Mouse (Mus musculus) small intestine, adult 2 months (tissue): ENCODE measurements around the gene Tctn3. TPM values are rescaled to one million over a fixed set of nuclear protein-coding genes. Genes with fewer than 3 reads are reported as not detected.
"Not testable (repeated sequence)": the region's sequence is repeated elsewhere in the genome, so short reads cannot be mapped to it uniquely, and the experiment has no call there.

Experiments
- H3K27ac ChIP-seq: fragments of 200-500 bp; 2 replicates; pipeline ENCODE4 v1.5.1; 2012; ENCODE audit warnings: low read depth, low read length, control low read depth, inconsistent platforms; ENCODE audit not compliant: insufficient read depth
- H3K27me3 ChIP-seq: fragments of 200-500 bp; 2 replicates; pipeline ENCODE4 v1.6.1; 2012; ENCODE audit warnings: mild to moderate bottlenecking, moderate library complexity, low read length, inconsistent platforms; ENCODE audit not compliant: control insufficient read depth, insufficient read depth
- H3K36me3 ChIP-seq: fragments of 200-500 bp; 2 replicates; pipeline ENCODE4 v1.6.1; 2012; ENCODE audit warnings: mild to moderate bottlenecking, low read length, control low read depth, inconsistent platforms; ENCODE audit not compliant: control insufficient read depth, insufficient read depth
- H3K4me1 ChIP-seq: fragments of 200-500 bp; 2 replicates; pipeline ENCODE4 v1.6.1; 2012; ENCODE audit warnings: low read length, inconsistent platforms, mixed read lengths; ENCODE audit not compliant: control insufficient read depth, insufficient read depth, insufficient read length
- H3K4me3 ChIP-seq: fragments of 200-500 bp; 2 replicates; pipeline ENCODE4 v1.5.1; 2012; ENCODE audit warnings: low read depth, mild to moderate bottlenecking, control low read depth, inconsistent platforms, low read length, moderate library complexity
- CTCF ChIP-seq: fragments of 200-500 bp; IDR thresholded peaks from 2 replicates; pipeline ENCODE4 v1.5.1; 2012; ENCODE audit warnings: low read depth, mild to moderate bottlenecking, control low read depth, inconsistent platforms, low read length, moderate library complexity, mixed read lengths; ENCODE audit not compliant: insufficient replicate concordance, insufficient read length; ENCODE audit errors: extremely low read depth
- POLR2A ChIP-seq: fragments of 200-500 bp; IDR thresholded peaks from 2 replicates; pipeline ENCODE4 v1.6.1; 2012; ENCODE audit warnings: low read depth, mild to moderate bottlenecking, control low read depth, inconsistent platforms, low read length, moderate library complexity
- WGBS: fragments of 180-500 bp; shearing (Covaris S2); methylation state at CpG from one replicate; pipeline ENCODE4 v1.1.7; 2018; 5-methylcytosine and 5-hydroxymethylcytosine counted together
- polyA plus RNA-seq: library from polyadenylated mRNA; depleted of rRNA; stranded (reverse); fragments of >200 nt; gene quantifications from 2 replicates; pipeline ENCODE4 v1.2.3, GENCODE M21; 2012

Tctn3 gene
- polyA plus RNA-seq, 1 experiment, result 4.0 TPM

DNA sequence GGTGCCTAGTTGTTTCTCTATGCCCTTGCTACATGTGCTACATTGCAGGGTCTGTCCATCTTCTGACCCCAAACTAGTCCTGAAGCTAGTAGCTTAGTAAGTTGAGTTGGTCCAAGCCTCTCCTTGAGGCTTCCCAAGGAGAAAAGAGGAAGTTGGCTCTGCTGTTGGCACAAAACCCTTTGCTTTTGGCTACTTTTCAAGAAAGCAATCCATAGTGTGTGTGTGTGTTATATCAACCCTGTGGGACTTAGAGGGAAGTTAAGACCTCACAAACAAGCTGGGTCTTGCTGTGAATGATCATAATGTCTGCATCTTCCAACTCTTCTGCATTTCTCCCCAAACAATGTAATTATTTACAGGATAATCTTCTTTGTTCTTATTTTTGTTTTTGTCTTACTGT, 16.9 kb upstream of the Tctn3 start:
- no peaks in the 10 kb centered on the region for H3K36me3 ChIP-seq
- no peaks in the 10 kb centered on the region; the same call in 1 of the 2 replicates for H3K27me3 ChIP-seq
- H3K27ac ChIP-seq, result no peak overlapping the region
- H3K4me3 ChIP-seq, result no peak overlapping the region
- H3K4me1 ChIP-seq, result no peaks in the 10 kb centered on the region
- TF ChIP-seq CTCF (no peak), POLR2A (no peak)

DNA sequence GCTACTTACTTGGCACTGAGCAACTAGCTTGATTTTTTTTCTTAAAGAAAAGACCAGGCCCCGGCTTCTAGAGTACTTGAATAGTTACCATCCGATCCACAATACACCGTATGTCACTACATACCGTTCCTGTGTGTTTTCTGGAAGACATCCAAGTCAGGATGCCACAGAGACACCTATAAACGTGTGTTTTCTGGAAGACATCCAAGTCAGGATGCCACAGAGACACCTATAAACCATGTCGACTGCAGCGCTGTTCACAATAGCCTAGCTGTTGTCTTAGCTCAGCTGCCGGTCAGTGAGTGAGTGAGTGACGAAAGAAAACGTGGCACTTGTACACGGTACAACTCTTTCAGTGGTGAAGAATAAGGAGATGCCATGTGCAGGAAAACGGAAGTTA, 13.9 kb upstream of the Tctn3 start:
- 33% methylated on average over 12 of the region's 12 CpGs for WGBS
- Histone ChIP-seq H3K4me1 (no peaks in the 10 kb centered on the region), H3K27ac (no peak overlapping the region), H3K4me3 (no peak overlapping the region), H3K27me3 (no peaks in the 10 kb centered on the region; the same call in 1 of the 2 replicates), H3K36me3 (no peaks in the 10 kb centered on the region)
- TF ChIP-seq POLR2A, result no peak
- no peak for TF ChIP-seq CTCF

DNA sequence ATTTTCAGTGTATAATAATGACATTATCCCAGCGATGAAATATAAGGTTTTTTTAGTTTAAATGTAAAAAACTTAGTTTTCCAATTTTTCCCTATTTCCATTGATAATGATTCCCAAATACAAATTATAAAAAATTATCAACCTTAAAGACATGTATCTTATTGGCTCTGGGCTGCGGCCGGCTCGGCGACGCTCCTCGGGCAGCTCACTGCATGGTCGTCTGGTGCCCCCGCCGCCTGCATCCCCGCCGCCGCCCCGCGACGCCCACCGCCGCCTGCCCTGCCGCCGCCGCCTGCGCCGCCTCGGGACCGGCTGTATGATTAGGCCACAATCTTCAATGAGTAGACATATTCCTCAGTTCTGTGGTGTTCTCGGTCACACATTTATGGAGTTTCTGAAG, 9.6 kb upstream of the Tctn3 start:
- not testable (repeated sequence) for H3K36me3 ChIP-seq, H3K27me3 ChIP-seq, H3K27ac ChIP-seq, H3K4me3 ChIP-seq, H3K4me1 ChIP-seq
- whole genome bisulfite sequencing, result 57% methylated on average over 12 of the region's 26 CpGs

DNA sequence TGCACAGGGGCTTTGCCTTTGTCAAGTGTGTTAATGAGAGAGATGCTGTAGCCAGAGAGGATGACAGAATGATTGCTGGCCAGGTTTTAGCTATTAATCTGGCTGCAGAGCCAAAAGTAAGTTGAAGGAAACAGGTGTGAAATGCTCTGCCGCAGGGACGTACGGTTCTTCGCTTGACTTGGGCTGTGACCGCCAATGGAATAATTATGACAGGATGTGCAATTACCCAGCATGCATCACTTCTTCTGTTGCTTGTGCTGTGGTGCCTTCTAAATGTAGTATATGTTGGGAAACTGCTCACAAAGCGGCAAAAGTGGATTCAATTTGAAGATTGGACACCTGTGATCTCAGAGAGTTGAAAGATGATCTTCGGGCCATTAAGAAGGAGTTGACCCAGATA, 4.0 kb upstream of the Tctn3 start:
- no peak for TF ChIP-seq POLR2A
- no peak for TF ChIP-seq CTCF
- Histone ChIP-seq H3K4me3 (no peak overlapping the region), H3K27me3 (no peaks in the 10 kb centered on the region; the same call in 1 of the 2 replicates), H3K27ac (no peak overlapping the region), H3K36me3 (no peaks in the 10 kb centered on the region), H3K4me1 (peaks cover 5% of the 10 kb centered on the region; the same call in 1 of the 2 replicates)
- 65% methylated on average over 7 of the region's 7 CpGs for WGBS

DNA sequence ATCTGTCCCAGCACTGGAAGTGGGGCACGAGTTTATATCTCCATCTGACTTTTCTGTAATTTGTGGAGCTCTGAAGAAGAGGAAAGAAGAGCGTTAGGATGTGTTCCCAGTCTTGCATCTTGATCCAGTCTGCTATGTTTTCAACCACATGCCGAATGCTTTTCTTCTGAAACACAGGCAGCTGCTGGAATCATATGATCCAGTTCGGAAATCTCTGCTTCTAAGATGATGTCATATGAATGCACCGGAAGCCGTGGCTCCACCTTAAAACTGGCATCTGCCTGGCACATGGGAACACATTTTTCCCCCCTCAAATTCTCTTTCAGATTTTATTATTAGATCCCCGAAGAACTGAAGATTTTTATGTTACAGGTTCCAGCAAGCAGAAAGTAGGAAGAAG, 2.8 kb upstream of the Tctn3 start:
- WGBS, result 61% methylated on average over 7 of the region's 7 CpGs
- no peaks in the 10 kb centered on the region for H3K36me3 ChIP-seq
- H3K4me3 ChIP-seq, result no peak overlapping the region
- no peak overlapping the region for H3K27ac ChIP-seq
- no peaks in the 10 kb centered on the region for H3K27me3 ChIP-seq
- TF ChIP-seq POLR2A, result no peak
- TF ChIP-seq CTCF, result no peak
- H3K4me1 ChIP-seq, result peaks cover 5% of the 10 kb centered on the region; the same call in 1 of the 2 replicates

DNA sequence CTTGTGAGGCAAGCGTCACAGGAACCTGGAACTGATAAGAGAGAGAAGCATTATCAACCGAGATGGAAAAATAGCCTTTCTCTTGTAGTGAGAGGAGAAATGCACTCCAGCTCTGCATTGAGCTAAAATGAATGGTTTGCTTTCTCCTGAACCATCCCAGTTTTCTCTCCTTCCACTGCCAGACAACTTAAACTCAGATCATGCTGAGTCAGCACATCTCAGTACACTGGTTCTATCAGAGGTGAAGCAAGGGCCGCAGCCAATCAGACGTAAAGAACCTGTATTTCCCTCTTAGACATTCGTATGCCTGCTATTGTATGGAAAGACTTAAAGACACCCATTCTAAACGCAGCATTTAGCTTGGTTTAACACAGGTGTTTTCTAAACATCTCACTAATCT, 4.4 kb downstream of the Tctn3 start:
- H3K27ac ChIP-seq, result no peak overlapping the region

DNA sequence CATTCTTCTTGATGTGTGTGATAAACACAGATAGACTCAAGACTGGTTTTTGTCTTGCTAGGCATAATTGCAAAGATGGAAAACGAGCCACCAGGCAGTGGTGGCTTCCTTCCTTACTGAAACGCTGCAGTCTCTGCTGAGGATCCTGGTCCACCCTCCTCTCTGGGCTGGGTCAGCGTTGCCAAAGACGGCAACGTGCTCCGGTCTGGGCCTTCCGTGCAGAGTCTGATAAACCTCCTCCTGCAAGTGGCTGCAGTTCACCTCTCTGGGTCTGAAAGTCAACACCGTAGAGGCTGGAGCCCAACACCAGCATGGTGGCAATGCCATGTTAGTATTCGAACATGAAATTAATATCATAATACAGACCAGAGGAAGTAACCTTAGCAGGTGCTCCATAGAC, 6.8 kb downstream of the Tctn3 start:
- H3K4me1 ChIP-seq, result no peaks in the 10 kb centered on the region
- no peak overlapping the region for H3K4me3 ChIP-seq
- H3K36me3 ChIP-seq, result peaks cover 29% of the 10 kb centered on the region
- no peaks in the 10 kb centered on the region for H3K27me3 ChIP-seq
- WGBS, result 95% methylated on average over 9 of the region's 9 CpGs
- H3K27ac ChIP-seq, result no peak overlapping the region
- no peak for TF ChIP-seq CTCF
- no peak for TF ChIP-seq POLR2A

More for the DNA sequence above, 4.4 kb downstream of the Tctn3 start:
- Histone ChIP-seq H3K4me3 (no peak overlapping the region), H3K36me3 (peaks cover 28% of the 10 kb centered on the region), H3K4me1 (peaks cover 5% of the 10 kb centered on the region; the same call in 1 of the 2 replicates), H3K27me3 (no peaks in the 10 kb centered on the region)
- 86% methylated on average over 6 of the region's 6 CpGs for WGBS
- TF ChIP-seq POLR2A, result no peak

DNA sequence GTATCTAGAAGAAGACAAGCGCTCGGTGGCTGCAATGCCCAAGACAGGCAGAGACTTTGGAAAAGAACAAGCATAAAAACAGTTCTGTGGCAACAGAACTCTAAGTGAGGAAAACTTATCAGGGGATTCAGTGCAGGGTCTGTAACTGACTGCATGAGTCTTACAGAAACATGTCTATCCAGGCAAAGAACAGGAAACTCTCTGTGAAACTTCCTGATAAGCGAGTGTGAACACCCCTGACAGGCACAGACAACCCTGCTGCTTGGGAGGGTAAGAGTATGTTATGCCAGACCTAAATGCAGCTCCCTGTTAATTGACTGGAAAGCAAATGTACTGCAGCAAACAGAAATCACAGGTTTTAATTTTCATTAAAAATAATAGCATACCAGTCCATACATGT, 10.2 kb downstream of the Tctn3 start:
- WGBS, result 96% methylated on average over 3 of the region's 3 CpGs
- H3K36me3 ChIP-seq, result peaks cover 16% of the 10 kb centered on the region
- H3K4me3 ChIP-seq, result no peak overlapping the region
- no peak for TF ChIP-seq CTCF
- no peak for TF ChIP-seq POLR2A
- no peaks in the 10 kb centered on the region; the same call in 1 of the 2 replicates for H3K4me1 ChIP-seq
- H3K27ac ChIP-seq, result no peak overlapping the region
- H3K27me3 ChIP-seq, result no peaks in the 10 kb centered on the region

DNA sequence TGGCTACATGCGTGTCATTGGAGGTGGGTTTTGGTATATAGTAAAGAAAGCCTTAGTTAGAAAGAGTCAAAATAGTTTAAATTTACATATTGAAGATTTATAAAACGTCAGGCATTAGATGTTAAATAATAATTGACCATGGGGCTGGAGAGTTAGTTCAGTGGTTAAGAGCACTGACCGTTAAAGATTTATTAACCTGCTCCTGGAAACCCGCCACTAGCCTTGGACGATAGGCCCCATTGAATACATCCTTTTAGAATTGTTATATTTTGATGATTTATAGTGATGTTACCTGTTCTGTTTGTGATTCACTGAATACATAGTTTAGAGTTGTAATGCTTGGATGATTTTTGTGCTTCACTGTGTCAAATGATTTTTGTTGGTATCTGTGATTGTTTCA, 11.2 kb downstream of the Tctn3 start:
- H3K36me3 ChIP-seq, result peaks cover 13% of the 10 kb centered on the region
- WGBS, result 93% methylated on average over 5 of the region's 5 CpGs
- H3K4me3 ChIP-seq, H3K4me1 ChIP-seq, H3K27me3 ChIP-seq, H3K27ac ChIP-seq: not testable (repeated sequence)
